Mouse (Mus musculus): ENCODE measurements around the gene Adamtsl3. TPM values are rescaled to one million over a fixed set of nuclear protein-coding genes. Genes with fewer than 3 reads are reported as not detected.

The Adamtsl3 gene
- total RNA-seq, 2 experiments from 2014 or later: 11.1 to 12.3 TPM

- DNase-seq: no peak
These were observed 87.1 kb downstream of the Adamtsl3 start for GRCm38 (mm10) chr7:82422561-82422960.

- DNase-seq: no peak
These were observed 88.1 kb downstream of the Adamtsl3 start for GRCm38 (mm10) chr7:82423602-82424001.

GRCm38 (mm10) chr7:82424281-82424680, 88.8 kb downstream of the Adamtsl3 start:
- DNase-seq: no peak

- no peak for DNase-seq
These were observed 89.9 kb downstream of the Adamtsl3 start for GRCm38 (mm10) chr7:82425374-82425773.

- no peak for DNase-seq
These were observed 94.0 kb downstream of the Adamtsl3 start for GRCm38 (mm10) chr7:82429447-82429846.

- DNase-seq: no peak
These were observed 96.1 kb downstream of the Adamtsl3 start for GRCm38 (mm10) chr7:82431572-82431971.

- no peak for DNase-seq
These were observed 97.7 kb downstream of the Adamtsl3 start for GRCm38 (mm10) chr7:82433226-82433625.

- DNase-seq: no peak
These were observed 122.9 kb downstream of the Adamtsl3 start for GRCm38 (mm10) chr7:82458376-82458775.

- no peak for DNase-seq
These were observed 127.5 kb downstream of the Adamtsl3 start for GRCm38 (mm10) chr7:82462921-82463523.

GRCm38 (mm10) chr7:82464364-82464763, 128.9 kb downstream of the Adamtsl3 start:
- DNase-seq: no peak

- DNase-seq: no peak
These were observed 129.9 kb downstream of the Adamtsl3 start for GRCm38 (mm10) chr7:82465437-82465836.

GRCm38 (mm10) chr7:82476441-82477221, 141.1 kb downstream of the Adamtsl3 start:
- no peak for DNase-seq

- no peak for DNase-seq
These were observed 143.0 kb downstream of the Adamtsl3 start for GRCm38 (mm10) chr7:82478461-82478860.

- DNase-seq: peak; percentile 35
These were observed 143.6 kb downstream of the Adamtsl3 start for GRCm38 (mm10) chr7:82478861-82479755.

GRCm38 (mm10) chr7:82483426-82483825, 147.9 kb downstream of the Adamtsl3 start:
- DNase-seq: peak; percentile 39

GRCm38 (mm10) chr7:82484834-82485233, 149.3 kb downstream of the Adamtsl3 start:
- DNase-seq: peak; percentile 14

- no peak for DNase-seq
These were observed 150.0 kb downstream of the Adamtsl3 start for GRCm38 (mm10) chr7:82485344-82485954.

- no peak for DNase-seq
These were observed 155.5 kb downstream of the Adamtsl3 start for GRCm38 (mm10) chr7:82491018-82491417.

- no peak for DNase-seq
These were observed 157.4 kb downstream of the Adamtsl3 start for GRCm38 (mm10) chr7:82492881-82493280.

- DNase-seq: no peak
These were observed 158.7 kb downstream of the Adamtsl3 start for GRCm38 (mm10) chr7:82494220-82494619.

GRCm38 (mm10) chr7:82497064-82497463, 161.6 kb downstream of the Adamtsl3 start:
- DNase-seq: no peak

GRCm38 (mm10) chr7:82501306-82501705, 165.8 kb downstream of the Adamtsl3 start:
- DNase-seq: no peak
